Mouse (Mus musculus) gastrocnemius, postnatal 14 days (tissue): ENCODE measurements at regions not wholly inside any gene's neighbourhood (a gene's known extent, or its start where the extent isn't known, plus 50 kb on each side); places are given as distances from the start of the nearest gene placed in this dataset.
A peak's percentile ranks its signal among the peaks of the same experiment; 100 is the strongest.

Source experiments
- DNase-seq: peaks from one replicate; pipeline ENCODE4 v3.0.0; 2021; ENCODE audit warnings: mixed read lengths
- intact Hi-C: fragments of 180-260 bp; cut with DNase I; formaldehyde crosslinking; loops from one replicate; pipeline ENCODE4 v1.15.1; 2025; ENCODE audit warnings: low total_unique reads

GRCm38 (mm10) chr1:155041592-155041991 lies 57.8 kb downstream of the Ier5 start:
- no peak for DNase-seq
- intact Hi-C loops, result no loop called here

- intact Hi-C loops, result no loop called here
- DNase-seq, result no peak
These were observed 58.5 kb downstream of the Ier5 start for GRCm38 (mm10) chr1:155040939-155041371.

- intact Hi-C loops, result no loop called here
- DNase-seq, result no peak
These were observed 59.2 kb downstream of the Ier5 start for GRCm38 (mm10) chr1:155040086-155040726.

GRCm38 (mm10) chr1:155038631-155039625 lies 60.5 kb downstream of the Ier5 start:
- intact Hi-C loops, result no loop called here
- no peak for DNase-seq

- intact Hi-C loops, result no loop called here
- no peak for DNase-seq
These were observed 62.0 kb downstream of the Ier5 start for GRCm38 (mm10) chr1:155037479-155037878.

GRCm38 (mm10) chr1:155030908-155031307 lies 68.5 kb downstream of the Ier5 start:
- no peak for DNase-seq
- intact Hi-C loops, result no loop called here

- intact Hi-C loops, result loop anchor here (5.0 kb wide), 2 partner anchors 193 to 253 kb away; no protein-coding TSS in a partner anchor
- no peak for DNase-seq
These were observed 70.1 kb downstream of the Ier5 start for GRCm38 (mm10) chr1:155029195-155029879.

- DNase-seq, result no peak
- intact Hi-C loops, result loop anchor here (5.0 kb wide), 2 partner anchors 194 to 254 kb away; no protein-coding TSS in a partner anchor
These were observed 70.7 kb downstream of the Ier5 start for GRCm38 (mm10) chr1:155028735-155029134.

GRCm38 (mm10) chr1:155028147-155028546 lies 71.3 kb downstream of the Ier5 start:
- DNase-seq, result no peak
- intact Hi-C loops, result loop anchor here (5.0 kb wide), 2 partner anchors 194 to 254 kb away; no protein-coding TSS in a partner anchor

GRCm38 (mm10) chr1:155027583-155027982 lies 71.9 kb downstream of the Ier5 start:
- no peak for DNase-seq
- intact Hi-C loops, result loop anchor here (5.0 kb wide), 2 partner anchors 195 to 255 kb away; no protein-coding TSS in a partner anchor

- intact Hi-C loops, result loop anchor here (5.0 kb wide), 2 partner anchors 196 to 256 kb away; no protein-coding TSS in a partner anchor
- DNase-seq, result peak; percentile 70
These were observed 73.5 kb downstream of the Ier5 start for GRCm38 (mm10) chr1:155025862-155026478.

GRCm38 (mm10) chr1:155023324-155023723 lies 76.1 kb downstream of the Ier5 start:
- intact Hi-C loops, result no loop called here
- DNase-seq, result no peak

GRCm38 (mm10) chr1:155015669-155016068 lies 83.8 kb downstream of the Ier5 start:
- no peak for DNase-seq
- intact Hi-C loops, result no loop called here

GRCm38 (mm10) chr1:155014944-155015343 lies 84.5 kb downstream of the Ier5 start:
- DNase-seq, result no peak
- intact Hi-C loops, result loop anchor here (5.0 kb wide), 1 partner anchor 213 kb away; no protein-coding TSS in a partner anchor

- no peak for DNase-seq
- intact Hi-C loops, result loop anchor here (5.0 kb wide), 1 partner anchor 211 kb away; no protein-coding TSS in a partner anchor
These were observed 85.7 kb downstream of the Ier5 start for GRCm38 (mm10) chr1:155013784-155014183.

- no peak for DNase-seq
- intact Hi-C loops, result loop anchor here (5.0 kb wide), 1 partner anchor 211 kb away; no protein-coding TSS in a partner anchor
These were observed 86.1 kb downstream of the Ier5 start for GRCm38 (mm10) chr1:155013361-155013760.

- peak; percentile 82 for DNase-seq
- intact Hi-C loops, result loop anchor here (10.0 kb wide), 1 partner anchor 122 kb away; the partner anchor contains the start of gene Cacna1e
These were observed 92.6 kb downstream of the Ier5 start for GRCm38 (mm10) chr1:155006539-155007486.

- intact Hi-C loops, result loop anchor here (10.0 kb wide), 1 partner anchor 121 kb away; the partner anchor contains the start of gene Cacna1e
- no peak for DNase-seq
These were observed 93.3 kb downstream of the Ier5 start for GRCm38 (mm10) chr1:155006099-155006498.
